Mouse (Mus musculus): ENCODE measurements around the gene Phb. TPM values are rescaled to one million over a fixed set of nuclear protein-coding genes. Genes with fewer than 3 reads are reported as not detected.

Gene Phb
- polyA plus RNA-seq, 1 experiment from 2014 or later, result 184 TPM

GRCm38 (mm10) chr11:95688515-95688914, 21.8 kb downstream of the Phb start:
- peak overlapping the region; percentile 68 for H3K9ac ChIP-seq
- peak overlapping the region; percentile 38 for H3K4me3 ChIP-seq (replicated peaks)
- DNase-seq, result peak; percentile 42
- ATAC-seq (ENCODE audit: low read depth), result peak; percentile 54
- peak overlapping the region; percentile 70 for H3K4me2 ChIP-seq
- 6% methylated on average over 6 of the region's 6 CpGs for WGBS (ENCODE audit: insufficient replicate concordance)
- no peaks in the 10 kb centered on the region for H3K9me3 ChIP-seq (replicated peaks)
- peaks cover 70% of the 10 kb centered on the region for H3K4me1 ChIP-seq (replicated peaks)
- peak overlapping the region; percentile 92 for H3K27ac ChIP-seq
- no peaks in the 10 kb centered on the region for H3K36me3 ChIP-seq
- H3K27me3 ChIP-seq, result no peaks in the 10 kb centered on the region

GRCm38 (mm10) chr11:95688981-95689380, 22.2 kb downstream of the Phb start:
- H3K9ac ChIP-seq, result peak overlapping the region; percentile 68
- peak overlapping the region; percentile 38 for H3K4me3 ChIP-seq (replicated peaks)
- peak overlapping the region; percentile 70 for H3K4me2 ChIP-seq
- peak; percentile 88 for ATAC-seq (ENCODE audit: low read depth)
- peak overlapping the region; percentile 92 for H3K27ac ChIP-seq
- WGBS (ENCODE audit: insufficient replicate concordance), result 7% methylated on average over 7 of the region's 7 CpGs
- peak; percentile 64 for DNase-seq
- H3K4me1 ChIP-seq (replicated peaks), result peaks cover 70% of the 10 kb centered on the region
- H3K9me3 ChIP-seq (replicated peaks), result no peaks in the 10 kb centered on the region
- no peaks in the 10 kb centered on the region for H3K27me3 ChIP-seq
- no peaks in the 10 kb centered on the region for H3K36me3 ChIP-seq

GRCm38 (mm10) chr11:95689544-95689943, 22.8 kb downstream of the Phb start:
- H3K27me3 ChIP-seq, result no peaks in the 10 kb centered on the region
- DNase-seq (no peak), ATAC-seq (ENCODE audit: low read depth) (no peak)
- H3K9me3 ChIP-seq (replicated peaks), result no peaks in the 10 kb centered on the region
- WGBS (ENCODE audit: insufficient replicate concordance), result 56% methylated on average over 3 of the region's 3 CpGs
- H3K36me3 ChIP-seq, result no peaks in the 10 kb centered on the region
- H3K4me3 ChIP-seq (replicated peaks), result no peak overlapping the region
- peaks cover 70% of the 10 kb centered on the region for H3K4me1 ChIP-seq (replicated peaks)
- H3K27ac ChIP-seq, result peak overlapping the region; percentile 92
- H3K9ac ChIP-seq, result peak overlapping the region; percentile 68
- peak overlapping the region; percentile 70 for H3K4me2 ChIP-seq

- WGBS (ENCODE audit: insufficient replicate concordance), result 73% methylated on average over 5 of the region's 5 CpGs
- H3K4me3 ChIP-seq (replicated peaks), result no peak overlapping the region
- no peak overlapping the region for H3K27ac ChIP-seq
- H3K9me3 ChIP-seq (replicated peaks), result no peaks in the 10 kb centered on the region
- H3K4me1 ChIP-seq (replicated peaks), result peaks cover 28% of the 10 kb centered on the region
- H3K27me3 ChIP-seq, result no peaks in the 10 kb centered on the region
- ATAC-seq (ENCODE audit: low read depth) (no peak), DNase-seq (no peak)
- H3K9ac ChIP-seq, result no peak overlapping the region
- no peak overlapping the region for H3K4me2 ChIP-seq
- H3K36me3 ChIP-seq, result no peaks in the 10 kb centered on the region
These were observed 31.8 kb downstream of the Phb start for GRCm38 (mm10) chr11:95698541-95698940.

GRCm38 (mm10) chr11:95700778-95701739, 34.3 kb downstream of the Phb start:
- WGBS (ENCODE audit: insufficient replicate concordance), result 42% methylated on average over 13 of the region's 13 CpGs
- peak; percentile 92 for ATAC-seq (ENCODE audit: low read depth)
- peak overlapping the region; percentile 39 for H3K4me2 ChIP-seq

GRCm38 (mm10) chr11:95704032-95704969, 37.5 kb downstream of the Phb start:
- Histone ChIP-seq H3K9ac (no peak overlapping the region), H3K4me3 (replicated peaks) (no peak overlapping the region), H3K27ac (no peak overlapping the region), H3K27me3 (no peaks in the 10 kb centered on the region), H3K36me3 (no peaks in the 10 kb centered on the region), H3K4me2 (no peak overlapping the region), H3K9me3 (replicated peaks) (no peaks in the 10 kb centered on the region), H3K4me1 (replicated peaks) (peaks cover 49% of the 10 kb centered on the region)
- ATAC-seq (ENCODE audit: low read depth) (no peak), DNase-seq (no peak)
- 74% methylated on average over 12 of the region's 12 CpGs for WGBS (ENCODE audit: insufficient replicate concordance)

More at GRCm38 (mm10) chr11:95700778-95701739, 34.3 kb downstream of the Phb start:
- Histone ChIP-seq H3K9ac (peak overlapping the region; percentile 54; the same call in 1 of the 2 replicates), H3K27ac (peak overlapping the region; percentile 91), H3K27me3 (no peaks in the 10 kb centered on the region), H3K4me1 (replicated peaks) (peaks cover 26% of the 10 kb centered on the region), H3K9me3 (replicated peaks) (no peaks in the 10 kb centered on the region), H3K36me3 (no peaks in the 10 kb centered on the region), H3K4me3 (replicated peaks) (no peak overlapping the region)
- peak; percentile 62 for DNase-seq

- Histone ChIP-seq H3K4me3 (replicated peaks) (no peak overlapping the region), H3K27me3 (no peaks in the 10 kb centered on the region), H3K4me1 (replicated peaks) (peaks cover 56% of the 10 kb centered on the region), H3K36me3 (no peaks in the 10 kb centered on the region), H3K27ac (no peak overlapping the region), H3K9me3 (replicated peaks) (no peaks in the 10 kb centered on the region), H3K4me2 (no peak overlapping the region), H3K9ac (no peak overlapping the region)
- DNase-seq (no peak), ATAC-seq (ENCODE audit: low read depth) (no peak)
- WGBS (ENCODE audit: insufficient replicate concordance), result 36% methylated on average over 4 of the region's 4 CpGs
These were observed 38.2 kb downstream of the Phb start for GRCm38 (mm10) chr11:95704970-95705330.

- Histone ChIP-seq H3K9ac (no peak overlapping the region), H3K36me3 (no peaks in the 10 kb centered on the region), H3K4me2 (no peak overlapping the region), H3K9me3 (replicated peaks) (no peaks in the 10 kb centered on the region), H3K4me1 (replicated peaks) (peaks cover 62% of the 10 kb centered on the region), H3K27me3 (no peaks in the 10 kb centered on the region), H3K27ac (no peak overlapping the region), H3K4me3 (replicated peaks) (no peak overlapping the region)
- ATAC-seq (ENCODE audit: low read depth) (no peak), DNase-seq (no peak)
- WGBS (ENCODE audit: insufficient replicate concordance), result 69% methylated on average over 6 of the region's 6 CpGs
These were observed 42.8 kb downstream of the Phb start for GRCm38 (mm10) chr11:95709534-95710040.

- H3K4me2 ChIP-seq, result no peak overlapping the region
- H3K9me3 ChIP-seq (replicated peaks), result no peaks in the 10 kb centered on the region
- no peaks in the 10 kb centered on the region for H3K36me3 ChIP-seq
- DNase-seq (no peak), ATAC-seq (ENCODE audit: low read depth) (no peak)
- no peaks in the 10 kb centered on the region for H3K27me3 ChIP-seq
- no peak overlapping the region for H3K4me3 ChIP-seq (replicated peaks)
- WGBS (ENCODE audit: insufficient replicate concordance), result 67% methylated on average over 7 of the region's 7 CpGs
- no peak overlapping the region for H3K27ac ChIP-seq
- H3K9ac ChIP-seq, result no peak overlapping the region
- H3K4me1 ChIP-seq (replicated peaks), result peaks cover 71% of the 10 kb centered on the region
These were observed 43.7 kb downstream of the Phb start for GRCm38 (mm10) chr11:95710478-95710877.

GRCm38 (mm10) chr11:95712085-95712562, 45.4 kb downstream of the Phb start:
- no peaks in the 10 kb centered on the region for H3K9me3 ChIP-seq (replicated peaks)
- H3K36me3 ChIP-seq, result no peaks in the 10 kb centered on the region
- H3K4me2 ChIP-seq, result peak overlapping the region; percentile 99
- H3K27me3 ChIP-seq, result no peaks in the 10 kb centered on the region
- WGBS (ENCODE audit: insufficient replicate concordance), result 11% methylated on average over 12 of the region's 12 CpGs
- peak overlapping the region; percentile 97 for H3K9ac ChIP-seq
- peak overlapping the region; percentile 96 for H3K27ac ChIP-seq
- ATAC-seq (ENCODE audit: low read depth) (no peak), DNase-seq (no peak)
- H3K4me1 ChIP-seq (replicated peaks), result peaks cover 75% of the 10 kb centered on the region
- H3K4me3 ChIP-seq (replicated peaks), result peak overlapping the region; percentile 92
